Mouse (Mus musculus) myocyte (in vitro differentiated cells): ENCODE measurements around the gene Prr13. TPM values are rescaled to one million over a fixed set of nuclear protein-coding genes. Genes with fewer than 3 reads are reported as not detected.

Source experiments
- H3K27me3 ChIP-seq: one replicate; pipeline ENCODE4 v1.6.1; 2011; ENCODE audit not compliant: control insufficient read depth, insufficient read depth, insufficient read length
- H3K36me3 ChIP-seq: one replicate; pipeline ENCODE4 v1.6.1; 2011; ENCODE audit not compliant: control insufficient read depth, insufficient read depth
- H3K4me2 ChIP-seq: one replicate; pipeline ENCODE4 v1.6.1; 2011; ENCODE audit warnings: low read depth, control low read depth
- H3K4me3 ChIP-seq: one replicate; pipeline ENCODE4 v1.5.1; 2011; ENCODE audit warnings: mild to moderate bottlenecking, control low read depth, moderate library complexity
- H3K79me2 ChIP-seq: one replicate; pipeline ENCODE4 v1.6.1; 2011; ENCODE audit not compliant: control insufficient read depth, insufficient read depth
- H3ac ChIP-seq: one replicate; pipeline ENCODE4 v1.6.1; 2011; ENCODE audit not compliant: control insufficient read depth, insufficient read length
- CEBPB ChIP-seq: IDR thresholded peaks from 2 replicates; pipeline ENCODE4 v1.6.1; 2011; ENCODE audit warnings: mild to moderate bottlenecking, moderate library complexity; ENCODE audit not compliant: poor library complexity, insufficient read depth, severe bottlenecking
- E2F4 ChIP-seq: IDR thresholded peaks from one replicate; pipeline ENCODE4 v1.6.1; 2011; ENCODE audit warnings: mild to moderate bottlenecking, control low read depth, moderate library complexity; ENCODE audit not compliant: insufficient read depth
- MAX ChIP-seq: IDR thresholded peaks from one replicate; pipeline ENCODE4 v1.6.1; 2011; ENCODE audit warnings: low read depth, mild to moderate bottlenecking, control low read depth
- MYOD1 ChIP-seq, 3 experiments: IDR thresholded peaks; one replicate each; pipeline ENCODE4 v1.6.1; 2011; ENCODE audit warnings: control low read depth in 2 of 3, low read depth in 2 of 3, mild to moderate bottlenecking in 2 of 3, moderate library complexity in 1 of 3; ENCODE audit not compliant: insufficient read length in 2 of 3, control insufficient read depth in 1 of 3
- MYOG ChIP-seq, 3 experiments: IDR thresholded peaks; one replicate each; pipeline ENCODE4 v1.6.1; 2011; ENCODE audit warnings: control low read depth in 2 of 3, low read depth in 2 of 3, mild to moderate bottlenecking in 2 of 3; ENCODE audit not compliant: insufficient read length in 2 of 3, control insufficient read depth in 1 of 3, insufficient read depth in 1 of 3
- POLR2A ChIP-seq: IDR thresholded peaks from one replicate; pipeline ENCODE4 v1.6.1; 2011; ENCODE audit warnings: low read depth, mild to moderate bottlenecking, control low read depth, moderate library complexity; ENCODE audit not compliant: insufficient read length
- POLR2AphosphoS2 ChIP-seq: IDR thresholded peaks from one replicate; pipeline ENCODE4 v1.6.1; 2011; ENCODE audit warnings: low read depth, control low read depth; ENCODE audit not compliant: insufficient read length
- REST ChIP-seq: IDR thresholded peaks from one replicate; pipeline ENCODE4 v1.6.1; 2011; ENCODE audit warnings: mild to moderate bottlenecking, control low read depth, moderate library complexity; ENCODE audit not compliant: insufficient read depth, insufficient read length
- SRF ChIP-seq: IDR thresholded peaks from one replicate; pipeline ENCODE4 v1.6.1; 2011; ENCODE audit warnings: low read depth; ENCODE audit not compliant: control insufficient read depth, insufficient read length
- TCF12 ChIP-seq: IDR thresholded peaks from one replicate; pipeline ENCODE4 v1.6.1; 2011; ENCODE audit warnings: mild to moderate bottlenecking, control low read depth; ENCODE audit not compliant: poor library complexity, insufficient read depth, severe bottlenecking
- TCF3 ChIP-seq: IDR thresholded peaks from one replicate; pipeline ENCODE4 v1.6.1; 2011; ENCODE audit warnings: low read depth, control low read depth; ENCODE audit not compliant: insufficient read length
- USF1 ChIP-seq: IDR thresholded peaks from one replicate; pipeline ENCODE4 v1.6.1; 2011; ENCODE audit warnings: low read depth, mild to moderate bottlenecking, control low read depth, moderate library complexity
- polyA plus RNA-seq: library from polyadenylated mRNA; unstranded; fragments of >200 nt; fragmentation: generic; extraction: Trizol; gene quantifications from one replicate; pipeline ENCODE4 v1.2.1, GENCODE M21; 2012; ENCODE audit warnings: missing spikeins

The Prr13 gene
- polyA plus RNA-seq, 1 experiment = 92.9 TPM

GRCm38 (mm10) chr15:102471295-102471645 lies 12.4 kb downstream of the Prr13 start:
- H3K4me2 ChIP-seq = peak overlapping the region; percentile 80
- H3K79me2 ChIP-seq = peaks cover 55% of the 10 kb centered on the region
- H3K36me3 ChIP-seq = peaks cover 37% of the 10 kb centered on the region
- peak overlapping the region; percentile 70 for H3K4me3 ChIP-seq
- H3K27me3 ChIP-seq = no peaks in the 10 kb centered on the region
- peak overlapping the region; percentile 27 for H3ac ChIP-seq
- TF ChIP-seq REST = no peak
- TF ChIP-seq E2F4 = no peak
- no peak for TF ChIP-seq TCF3
- no peak for TF ChIP-seq SRF
- TF ChIP-seq CEBPB = no peak
- TF ChIP-seq MYOD1 (IDR thresholded peaks at IDR 0.05; ENCODE audit: control insufficient read depth in 1 of 3, insufficient read length in 2 of 3, low read depth in 2 of 3) = no peak
- TF ChIP-seq USF1 = no peak
- no peak for TF ChIP-seq POLR2A
- TF ChIP-seq POLR2AphosphoS2 = no peak
- no peak for TF ChIP-seq MAX

DNA sequence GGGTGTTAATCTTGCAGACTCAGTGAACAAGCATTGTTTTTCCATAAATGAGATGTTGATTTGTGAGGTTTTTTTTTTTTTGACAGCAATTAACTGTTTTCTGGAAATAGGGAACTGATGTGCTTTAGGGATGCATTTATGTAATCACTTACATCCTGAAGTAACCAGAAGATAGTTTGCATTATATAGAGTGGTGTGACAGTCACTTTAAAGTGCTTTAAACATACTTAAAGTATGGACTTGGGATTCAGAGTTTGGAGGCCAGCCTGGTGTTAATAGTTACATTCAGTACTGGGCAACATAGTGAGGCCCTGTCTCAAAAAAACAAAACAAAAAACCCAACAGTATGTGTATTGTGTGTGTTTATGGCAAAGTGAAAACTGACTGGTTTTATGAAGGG lies 12.9 kb downstream of the Prr13 start:
- peak overlapping the region; percentile 80 for H3K4me2 ChIP-seq
- peak overlapping the region; percentile 70 for H3K4me3 ChIP-seq
- no peak for TF ChIP-seq CEBPB
- TF ChIP-seq USF1 = no peak
- no peak for TF ChIP-seq SRF
- no peak for TF ChIP-seq POLR2A
- TF ChIP-seq MAX = no peak
- TF ChIP-seq TCF12 = no peak
- no peak for TF ChIP-seq MYOD1 (IDR thresholded peaks at IDR 0.05; ENCODE audit: control insufficient read depth in 1 of 3, insufficient read length in 2 of 3, low read depth in 2 of 3)
- TF ChIP-seq E2F4 = no peak
- H3K79me2 ChIP-seq = peaks cover 60% of the 10 kb centered on the region
- H3K27me3 ChIP-seq = no peaks in the 10 kb centered on the region
- H3ac ChIP-seq = no peak overlapping the region
- peaks cover 42% of the 10 kb centered on the region for H3K36me3 ChIP-seq

- no peak overlapping the region for H3ac ChIP-seq
- peak overlapping the region; percentile 80 for H3K4me2 ChIP-seq
- no peaks in the 10 kb centered on the region for H3K27me3 ChIP-seq
- TF ChIP-seq CEBPB (no peak), E2F4 (no peak), POLR2AphosphoS2 (peak; percentile 16), POLR2A (no peak)
- H3K79me2 ChIP-seq = peaks cover 75% of the 10 kb centered on the region
- peaks cover 57% of the 10 kb centered on the region for H3K36me3 ChIP-seq
- no peak overlapping the region for H3K4me3 ChIP-seq
These were observed 14.4 kb downstream of the Prr13 start for GRCm38 (mm10) chr15:102473246-102473645.

DNA sequence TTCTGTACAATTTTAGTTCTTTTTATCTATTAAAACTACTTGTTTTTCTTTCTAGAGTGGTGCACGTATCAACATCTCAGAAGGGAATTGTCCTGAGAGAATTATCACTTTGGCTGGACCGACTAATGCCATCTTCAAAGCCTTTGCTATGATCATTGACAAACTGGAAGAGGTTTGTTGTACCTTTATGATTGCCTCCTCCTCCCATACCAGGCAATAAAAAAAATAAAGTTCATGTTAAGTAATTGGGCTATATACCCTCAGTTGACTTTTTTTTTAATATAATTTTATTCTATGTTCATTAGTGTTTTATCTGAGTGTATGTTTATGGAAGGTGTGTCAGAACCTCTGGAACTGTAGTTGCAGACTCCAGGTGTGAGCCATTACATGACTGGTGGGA lies 15.7 kb downstream of the Prr13 start:
- Histone ChIP-seq H3K27me3 (no peaks in the 10 kb centered on the region), H3ac (no peak overlapping the region), H3K36me3 (peaks cover 70% of the 10 kb centered on the region), H3K4me3 (no peak overlapping the region), H3K79me2 (peaks cover 88% of the 10 kb centered on the region), H3K4me2 (no peak overlapping the region)
- TF ChIP-seq CEBPB (no peak), MAX (no peak), USF1 (no peak), POLR2A (no peak), E2F4 (no peak)

- H3K79me2 ChIP-seq = peaks cover 93% of the 10 kb centered on the region
- H3K27me3 ChIP-seq = no peaks in the 10 kb centered on the region
- H3ac ChIP-seq = no peak overlapping the region
- no peak overlapping the region for H3K4me2 ChIP-seq
- peaks cover 98% of the 10 kb centered on the region for H3K36me3 ChIP-seq
- no peak for TF ChIP-seq MAX
- TF ChIP-seq POLR2AphosphoS2 = peak; percentile 29
- TF ChIP-seq SRF = no peak
- H3K4me3 ChIP-seq = no peak overlapping the region
These were observed 24.3 kb downstream of the Prr13 start for GRCm38 (mm10) chr15:102483136-102483535.

DNA sequence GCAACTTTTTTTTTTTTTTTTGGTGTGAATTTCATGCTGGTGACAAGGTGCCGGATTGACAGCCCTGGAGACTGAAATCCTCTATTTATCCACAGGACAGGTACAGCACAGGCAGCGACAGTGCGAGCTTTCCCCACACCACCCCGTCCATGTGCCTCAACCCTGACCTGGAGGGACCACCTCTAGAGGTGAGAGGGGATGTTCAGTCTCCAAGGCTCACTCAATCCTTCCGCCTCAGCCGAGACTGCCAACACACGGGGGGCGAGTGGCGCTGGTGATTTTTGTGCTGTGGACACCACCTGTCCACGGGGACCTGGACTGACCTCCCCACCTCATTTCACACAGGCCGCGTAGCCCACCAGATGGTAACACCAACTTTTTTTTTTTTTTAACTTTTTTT lies 27.0 kb downstream of the Prr13 start:
- H3K4me2 ChIP-seq = no peak overlapping the region
- H3K36me3 ChIP-seq = peaks cover 99% of the 10 kb centered on the region
- peak; percentile 37 for TF ChIP-seq POLR2A
- TF ChIP-seq SRF = no peak
- peak; percentile 64 for TF ChIP-seq POLR2AphosphoS2
- no peak for TF ChIP-seq TCF3
- TF ChIP-seq MYOD1 (IDR thresholded peaks at IDR 0.05; ENCODE audit: control insufficient read depth in 1 of 3, insufficient read length in 2 of 3, low read depth in 2 of 3) = no peak
- no peak for TF ChIP-seq E2F4
- no peak for TF ChIP-seq MYOG (IDR thresholded peaks at IDR 0.05; ENCODE audit: control insufficient read depth in 1 of 3, insufficient read depth in 1 of 3, insufficient read length in 2 of 3, low read depth in 2 of 3)
- TF ChIP-seq CEBPB = no peak
- TF ChIP-seq USF1 = no peak
- no peak for TF ChIP-seq REST
- TF ChIP-seq TCF12 = no peak
- no peak overlapping the region for H3ac ChIP-seq
- no peak overlapping the region for H3K4me3 ChIP-seq
- peaks cover 89% of the 10 kb centered on the region for H3K79me2 ChIP-seq
- H3K27me3 ChIP-seq = no peaks in the 10 kb centered on the region
